Mouse (Mus musculus): ENCODE data around the gene Styx. TPM values are rescaled to one million over a fixed set of nuclear protein-coding genes. Genes with fewer than 3 reads are reported as not detected.

The Styx gene
- polyA plus RNA-seq, 2 experiments = 3.8 to 15.5 TPM

GRCm38 (mm10) chr14:45452148-45452547 lies 101.3 kb downstream of the Styx start:
- H3K4me3 ChIP-seq (ENCODE audit: insufficient read depth in 1 of 2, low read depth in 2 of 2, low read length in 2 of 2) = no peak overlapping the region
- 32% methylated on average over 4 of the region's 4 CpGs for WGBS (ENCODE audit: insufficient replicate concordance)
- ATAC-seq (ENCODE audit: insufficient read depth) (no peak), DNase-seq (ENCODE audit: low read depth in 3 of 3, low spot score in 3 of 3) (no peak)
- H3K9ac ChIP-seq (replicated peaks) = no peak overlapping the region
- no peak overlapping the region for H3K27ac ChIP-seq
- peaks cover 0 to 35% of the 10 kb centered on the region in 2 experiments; a peak in 3 of 4 replicates for H3K4me1 ChIP-seq (replicated peaks; ENCODE audit: control insufficient read depth in 2 of 2, insufficient read depth in 2 of 2, low read length in 1 of 2)
- TF ChIP-seq CTCF (IDR thresholded peaks at IDR 0.05; ENCODE audit: low read depth) (no peak), EP300 (IDR thresholded peaks at IDR 0.05; ENCODE audit: low read depth) (no peak)
- H3K36me3 ChIP-seq (replicated peaks; ENCODE audit: control insufficient read depth, insufficient read depth, low read depth) = no peaks in the 10 kb centered on the region
- H3K4me2 ChIP-seq (ENCODE audit: low read depth) = no peak overlapping the region
- no peaks in the 10 kb centered on the region for H3K27me3 ChIP-seq (ENCODE audit: control insufficient read depth, insufficient read depth, low read length)
- H3K9me3 ChIP-seq (ENCODE audit: control insufficient read depth, low read length) = no peaks in the 10 kb centered on the region

- DNase-seq (ENCODE audit: low read depth in 3 of 3, low spot score in 3 of 3) (peak in 2 of 3 experiments; percentile 14 to 23), ATAC-seq (ENCODE audit: insufficient read depth) (peak; percentile 74)
- Histone ChIP-seq H3K27me3 (ENCODE audit: control insufficient read depth, insufficient read depth, low read length) (no peaks in the 10 kb centered on the region), H3K4me1 (replicated peaks; ENCODE audit: control insufficient read depth in 2 of 2, insufficient read depth in 2 of 2, low read length in 1 of 2) (peaks cover 0 to 35% of the 10 kb centered on the region in 2 experiments; a peak in 3 of 4 replicates), H3K27ac (no peak overlapping the region), H3K9ac (replicated peaks) (no peak overlapping the region), H3K4me2 (ENCODE audit: low read depth) (no peak overlapping the region), H3K4me3 (ENCODE audit: insufficient read depth in 1 of 2, low read depth in 2 of 2, low read length in 2 of 2) (no peak overlapping the region), H3K36me3 (replicated peaks; ENCODE audit: control insufficient read depth, insufficient read depth, low read depth) (no peaks in the 10 kb centered on the region), H3K9me3 (ENCODE audit: control insufficient read depth, low read length) (no peaks in the 10 kb centered on the region)
- TF ChIP-seq EP300 (IDR thresholded peaks at IDR 0.05; ENCODE audit: low read depth) (no peak), CTCF (IDR thresholded peaks at IDR 0.05; ENCODE audit: low read depth) (no peak)
- 7% methylated on average over 11 of the region's 11 CpGs for WGBS (ENCODE audit: insufficient replicate concordance)
These were observed 102.1 kb downstream of the Styx start for GRCm38 (mm10) chr14:45452861-45453512.

- Histone ChIP-seq H3K9me3 (ENCODE audit: control insufficient read depth, low read length) (no peaks in the 10 kb centered on the region), H3K4me2 (ENCODE audit: low read depth) (no peak overlapping the region), H3K36me3 (replicated peaks; ENCODE audit: control insufficient read depth, insufficient read depth, low read depth) (no peaks in the 10 kb centered on the region), H3K4me3 (ENCODE audit: insufficient read depth in 1 of 2, low read depth in 2 of 2, low read length in 2 of 2) (no peak overlapping the region), H3K4me1 (replicated peaks; ENCODE audit: control insufficient read depth in 2 of 2, insufficient read depth in 2 of 2, low read length in 1 of 2) (peaks cover 0 to 35% of the 10 kb centered on the region in 2 experiments; a peak in 3 of 4 replicates), H3K27ac (no peak overlapping the region), H3K27me3 (ENCODE audit: control insufficient read depth, insufficient read depth, low read length) (no peaks in the 10 kb centered on the region), H3K9ac (replicated peaks) (no peak overlapping the region)
- DNase-seq (ENCODE audit: low read depth in 3 of 3, low spot score in 3 of 3) (no peak), ATAC-seq (ENCODE audit: insufficient read depth) (no peak)
- WGBS (ENCODE audit: insufficient replicate concordance) = 70% methylated on average over 5 of the region's 5 CpGs
- no peak for TF ChIP-seq CTCF (IDR thresholded peaks at IDR 0.05; ENCODE audit: low read depth)
- TF ChIP-seq EP300 (IDR thresholded peaks at IDR 0.05; ENCODE audit: low read depth) = no peak
These were observed 102.8 kb downstream of the Styx start for GRCm38 (mm10) chr14:45453538-45454233.

- DNase-seq (ENCODE audit: low read depth in 3 of 3, low spot score in 3 of 3) (no peak), ATAC-seq (ENCODE audit: insufficient read depth) (no peak)
These were observed 105.0 kb downstream of the Styx start for GRCm38 (mm10) chr14:45455651-45456501.

More at GRCm38 (mm10) chr14:45455651-45456501, 105.0 kb downstream of the Styx start:
- H3K27ac ChIP-seq = no peak overlapping the region
- H3K4me3 ChIP-seq (ENCODE audit: insufficient read depth in 1 of 2, low read depth in 2 of 2, low read length in 2 of 2) = no peak overlapping the region
- no peak overlapping the region for H3K9ac ChIP-seq (replicated peaks)
- H3K27me3 ChIP-seq (ENCODE audit: control insufficient read depth, insufficient read depth, low read length) = no peaks in the 10 kb centered on the region
- peaks cover 0 to 35% of the 10 kb centered on the region in 2 experiments; a peak in 3 of 4 replicates for H3K4me1 ChIP-seq (replicated peaks; ENCODE audit: control insufficient read depth in 2 of 2, insufficient read depth in 2 of 2, low read length in 1 of 2)
- 55% methylated on average over 12 of the region's 12 CpGs for WGBS (ENCODE audit: insufficient replicate concordance)
- TF ChIP-seq EP300 (IDR thresholded peaks at IDR 0.05; ENCODE audit: low read depth) = no peak
- TF ChIP-seq CTCF (IDR thresholded peaks at IDR 0.05; ENCODE audit: low read depth) = no peak
- H3K9me3 ChIP-seq (ENCODE audit: control insufficient read depth, low read length) = no peaks in the 10 kb centered on the region
- H3K36me3 ChIP-seq (replicated peaks; ENCODE audit: control insufficient read depth, insufficient read depth, low read depth) = no peaks in the 10 kb centered on the region
- no peak overlapping the region for H3K4me2 ChIP-seq (ENCODE audit: low read depth)
